Mouse (Mus musculus) liver, adult 2 months (tissue): Measurements from ENCODE around the gene Fgf11.
A peak's percentile ranks its signal among the peaks of the same experiment; 100 is the strongest.

Experiments
- CTCF ChIP-seq: fragments of 200-500 bp; IDR thresholded peaks from 2 replicates; pipeline ENCODE4 v1.5.1; 2011; ENCODE audit warnings: low read depth, low read length, control low read depth
- POLR2A ChIP-seq: fragments of 200-500 bp; IDR thresholded peaks from 2 replicates; pipeline ENCODE4 v1.6.1; 2011; ENCODE audit warnings: low read length, control low read depth; ENCODE audit not compliant: insufficient read depth; ENCODE audit errors: extremely low read depth

GRCm38 (mm10) chr11:69795168-69795982 lies 6.3 kb downstream of the Fgf11 start, which contains the start of gene Chrnb1:
- TF ChIP-seq CTCF: no peak
- TF ChIP-seq POLR2A: 0 out of 2 replicates have a peak, but pooled peaks have one; percentile 23
